Mouse (Mus musculus) liver, embryonic 14.5 days (tissue): ENCODE measurements at regions not wholly inside any gene's neighbourhood (a gene's known extent, or its start where the extent isn't known, plus 50 kb on each side); places are given as distances from the start of the nearest gene placed in this dataset.

ENCODE experiments used
- ATAC-seq: fragments of 200-750 bp; cut with Nextera tagmentation; 2 replicates; pipeline ENCODE4 v1.8.0; 2017; ENCODE audit warnings: moderate number of reproducible peaks, mild to moderate bottlenecking, moderate library complexity; ENCODE audit not compliant: insufficient read depth
- DNase-seq, 3 experiments: peaks; one replicate each; pipeline ENCODE4 v3.0.0-alpha.2; 2012 to 2013; ENCODE audit warnings: low read depth in 3 of 3, low spot score in 3 of 3
- H3K27ac ChIP-seq: fragments of 300-500 bp; sonication (generic); 2 replicates; pipeline ENCODE4 v1.5.1; 2014; ENCODE audit warnings: moderate library complexity, mild to moderate bottlenecking, control low read depth, inconsistent platforms
- H3K27me3 ChIP-seq: fragments of 300-500 bp; sonication (generic); 2 replicates; pipeline ENCODE4 v1.6.1; 2014; ENCODE audit warnings: mild to moderate bottlenecking, low read length, moderate library complexity; ENCODE audit not compliant: control insufficient read depth, insufficient read depth
- H3K36me3 ChIP-seq: fragments of 300-500 bp; sonication (generic); replicated peaks from 2 replicates; pipeline ENCODE4 v1.6.1; 2014; ENCODE audit warnings: low read depth; ENCODE audit not compliant: control insufficient read depth, insufficient read depth
- H3K4me1 ChIP-seq, 2 experiments: fragments of 200-500 bp in 1 of 2; fragments of 300-500 bp in 1 of 2; sonication (generic) in 1 of 2; replicated peaks; 2 replicates each; pipeline ENCODE4 v1.6.1; 2012 to 2014; ENCODE audit warnings: antibody characterized with exemption in 1 of 2, inconsistent platforms in 1 of 2, low read length in 1 of 2; ENCODE audit not compliant: control insufficient read depth in 2 of 2, insufficient read depth in 2 of 2
- H3K4me2 ChIP-seq: fragments of 300-500 bp; sonication (generic); 2 replicates; pipeline ENCODE4 v1.6.1; 2014; ENCODE audit warnings: low read depth, mild to moderate bottlenecking, control low read depth, moderate library complexity
- H3K4me3 ChIP-seq, 2 experiments: fragments of 200-500 bp in 1 of 2; fragments of 300-500 bp in 1 of 2; sonication (generic) in 1 of 2; 2 replicates each; pipeline ENCODE4 v1.5.1; 2012 to 2014; ENCODE audit warnings: low read depth in 2 of 2, low read length in 2 of 2, mild to moderate bottlenecking in 2 of 2, control low read depth in 1 of 2, inconsistent platforms in 1 of 2, moderate library complexity in 1 of 2; ENCODE audit not compliant: insufficient read depth in 1 of 2
- H3K9ac ChIP-seq: fragments of 300-500 bp; sonication (generic); replicated peaks from 2 replicates; pipeline ENCODE4 v1.6.1; 2014; ENCODE audit warnings: mild to moderate bottlenecking, control low read depth, moderate library complexity
- H3K9me3 ChIP-seq: fragments of 300-500 bp; sonication (generic); 2 replicates; pipeline ENCODE4 v1.6.1; 2016; ENCODE audit warnings: low read length, mixed read lengths; ENCODE audit not compliant: control insufficient read depth
- CTCF ChIP-seq: IDR thresholded peaks from 2 replicates; pipeline ENCODE4 v1.5.1; 2016; ENCODE audit warnings: antibody characterized with exemption, low read depth, control low read depth
- EP300 ChIP-seq: IDR thresholded peaks from 2 replicates; pipeline ENCODE4 v1.6.1; 2016; ENCODE audit warnings: antibody characterized with exemption, low read depth
- WGBS: fragments of 180-500 bp; shearing (Covaris S2); extraction: QIAGEN DNeasy Blood & Tissue Kit; methylation state at CpG from one replicate; pipeline ENCODE4 v1.1.7; 2014; ENCODE audit not compliant: insufficient replicate concordance; 5-methylcytosine and 5-hydroxymethylcytosine counted together

DNA sequence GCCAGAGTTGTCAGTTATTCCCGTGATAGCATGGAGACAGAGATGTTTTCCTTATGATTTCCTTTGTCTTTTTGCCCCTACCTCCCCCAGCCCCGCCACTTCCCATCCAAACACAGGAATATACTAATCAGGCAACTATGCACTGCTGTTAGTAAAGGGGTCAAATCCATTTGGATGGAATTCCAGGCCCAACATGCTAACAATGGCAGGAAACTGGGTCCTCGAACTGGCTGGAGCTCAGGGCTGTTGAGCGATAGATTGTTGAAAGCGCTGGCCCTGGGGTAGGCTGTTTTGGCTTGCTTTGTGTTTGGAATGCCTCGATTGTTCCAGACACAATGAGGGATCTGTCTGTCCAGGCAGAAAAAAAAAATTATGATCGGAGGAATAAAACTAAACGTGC is 97.9 kb downstream of the Tmem170b start:
- Histone ChIP-seq H3K27ac (no peak overlapping the region), H3K4me2 (no peak overlapping the region), H3K9me3 (no peaks in the 10 kb centered on the region), H3K9ac (no peak overlapping the region), H3K27me3 (no peaks in the 10 kb centered on the region), H3K36me3 (no peaks in the 10 kb centered on the region), H3K4me3 (no peak overlapping the region), H3K4me1 (no peaks in the 10 kb centered on the region)
- WGBS: 36% methylated on average over 8 of the region's 8 CpGs
- TF ChIP-seq CTCF (no peak), EP300 (no peak)
- DNase-seq: no peak
- no peak for ATAC-seq

- no peak overlapping the region for H3K4me2 ChIP-seq
- no peaks in the 10 kb centered on the region for H3K27me3 ChIP-seq
- H3K4me3 ChIP-seq: no peak overlapping the region
- H3K27ac ChIP-seq: no peak overlapping the region
- 74% methylated on average over 2 of the region's 2 CpGs for WGBS
- no peaks in the 10 kb centered on the region for H3K9me3 ChIP-seq
- H3K36me3 ChIP-seq: no peaks in the 10 kb centered on the region
- H3K9ac ChIP-seq: no peak overlapping the region
- TF ChIP-seq EP300: no peak
- TF ChIP-seq CTCF: no peak
- DNase-seq (no peak), ATAC-seq (no peak)
- no peaks in the 10 kb centered on the region for H3K4me1 ChIP-seq
Measured at GRCm38 (mm10) chr13:41704806-41705205, 99.1 kb downstream of the Tmem170b start.

DNA sequence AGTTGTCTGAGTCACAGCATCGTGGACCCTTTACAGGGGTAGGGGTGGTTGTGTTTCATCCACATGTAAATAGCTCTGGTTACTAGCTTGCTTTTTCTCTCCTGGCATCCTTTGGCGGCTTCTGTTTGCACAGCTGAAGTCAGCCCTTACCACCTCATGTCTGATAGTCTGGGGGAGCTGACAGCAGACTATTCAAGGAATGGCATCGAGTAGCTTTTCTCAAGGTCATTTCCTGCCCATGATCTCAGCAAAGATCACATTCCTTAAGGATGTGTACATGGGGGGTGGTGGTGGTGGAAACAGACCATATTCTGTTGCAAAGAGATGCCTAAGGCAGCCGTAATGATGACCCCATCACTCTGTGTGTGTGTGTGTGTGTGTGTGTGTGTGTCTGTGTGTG is 99.9 kb downstream of the Tmem170b start:
- no peak for ATAC-seq
- Histone ChIP-seq H3K27me3 (no peaks in the 10 kb centered on the region), H3K9me3 (no peaks in the 10 kb centered on the region), H3K4me2 (no peak overlapping the region), H3K4me1 (no peaks in the 10 kb centered on the region), H3K9ac (no peak overlapping the region), H3K36me3 (no peaks in the 10 kb centered on the region), H3K4me3 (no peak overlapping the region), H3K27ac (no peak overlapping the region)
- no peak for DNase-seq
- TF ChIP-seq EP300: no peak
- TF ChIP-seq CTCF: no peak
- 43% methylated on average over 4 of the region's 4 CpGs for WGBS

DNA sequence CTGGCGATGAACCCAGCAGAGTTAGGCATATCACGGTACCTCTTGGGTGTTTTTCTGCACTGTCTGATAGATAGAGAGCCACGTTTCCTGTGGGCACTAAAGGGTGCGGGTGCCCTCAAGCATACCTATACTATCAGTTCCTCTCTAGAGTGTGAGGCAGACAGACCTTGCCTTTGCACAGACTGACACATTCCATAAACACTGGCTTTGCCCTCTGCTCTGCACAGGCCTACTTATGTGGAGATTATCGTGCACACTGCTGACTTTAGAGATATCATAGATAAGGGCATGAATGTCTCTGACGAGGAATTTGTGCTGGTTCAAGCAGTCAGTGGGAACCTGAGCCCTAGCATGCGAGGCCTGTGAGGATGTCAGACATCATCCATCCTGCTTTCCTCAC is 102.1 kb downstream of the Tmem170b start:
- no peak for DNase-seq
- Histone ChIP-seq H3K4me2 (no peak overlapping the region), H3K9me3 (no peaks in the 10 kb centered on the region), H3K9ac (no peak overlapping the region), H3K36me3 (no peaks in the 10 kb centered on the region), H3K4me1 (no peaks in the 10 kb centered on the region), H3K4me3 (no peak overlapping the region), H3K27me3 (no peaks in the 10 kb centered on the region), H3K27ac (no peak overlapping the region)
- no peak for ATAC-seq
- 42% methylated on average over 7 of the region's 7 CpGs for WGBS
- TF ChIP-seq EP300 (no peak), CTCF (no peak)

- ATAC-seq (no peak), DNase-seq (no peak)
- H3K4me1 ChIP-seq: no peaks in the 10 kb centered on the region
- H3K36me3 ChIP-seq: no peaks in the 10 kb centered on the region
- no peaks in the 10 kb centered on the region for H3K9me3 ChIP-seq
- no peak overlapping the region for H3K9ac ChIP-seq
- no peak overlapping the region for H3K4me3 ChIP-seq
- no peak for TF ChIP-seq EP300
- no peak for TF ChIP-seq CTCF
- 56% methylated on average over 7 of the region's 7 CpGs for WGBS
- no peaks in the 10 kb centered on the region for H3K27me3 ChIP-seq
- no peak overlapping the region for H3K4me2 ChIP-seq
- H3K27ac ChIP-seq: no peak overlapping the region
Measured at GRCm38 (mm10) chr13:41709071-41709470, 103.4 kb downstream of the Tmem170b start.
